Mouse (Mus musculus) heart, postnatal 14 days (tissue): ENCODE data around the gene Acrbp. TPM values are rescaled to one million over a fixed set of nuclear protein-coding genes. Genes with fewer than 3 reads are reported as not detected.
"Not testable (repeated sequence)": the region's sequence is repeated elsewhere in the genome, so short reads cannot be mapped to it uniquely, and the experiment has no call there.

Source experiments
- DNase-seq, 2 experiments: peaks; one replicate each; pipeline ENCODE4 v3.0.0; 2021 to 2022
- intact Hi-C: fragments of 180-260 bp; cut with DNase I; formaldehyde crosslinking; loops from one replicate; pipeline ENCODE4 v1.15.1; 2025
- total RNA-seq, 2 experiments: library from RNA; stranded (reverse); gene quantifications; 2 replicates each; pipeline ENCODE4 v1.2.3; 2021

Acrbp gene
- total RNA-seq, 2 experiments from 2014 or later, result 3.8 to 4.5 TPM

- DNase-seq, intact Hi-C loops: not testable (repeated sequence)
These were observed 15.7 kb downstream of the Acrbp start for GRCm38 (mm10) chr6:125065223-125065622.

DNA sequence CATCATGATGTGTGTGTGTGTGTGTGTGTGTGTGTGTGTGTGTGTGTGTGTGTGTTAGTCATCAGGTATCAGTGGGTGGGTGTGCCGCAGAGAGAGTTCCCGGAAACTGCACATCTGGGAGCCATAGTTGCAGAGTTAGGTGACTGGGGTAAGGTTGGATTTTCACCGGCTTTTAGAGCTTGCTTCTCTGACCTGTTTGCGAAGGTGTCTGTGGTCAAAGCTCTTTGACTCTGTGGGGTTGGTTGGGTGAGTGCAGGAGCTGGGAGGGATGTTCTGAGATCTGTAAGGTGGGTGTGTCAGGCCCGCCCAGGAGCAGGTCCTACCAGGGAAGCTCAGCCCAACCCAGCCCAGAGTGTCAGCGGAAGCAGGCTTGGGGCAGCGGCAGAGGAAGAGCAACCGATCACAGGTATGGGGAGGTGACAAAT, 18.1 kb downstream of the Acrbp start, which contains the start of gene Lpar5:
Lpar5 (plus strand) TSS at position 350 of the 425 bp plus-strand sequence.
- no peak for DNase-seq
- intact Hi-C loops, result no loop called here

- DNase-seq, result no peak
- intact Hi-C loops, result no loop called here
These were observed 21.8 kb downstream of the Acrbp start for GRCm38 (mm10) chr6:125071170-125071895.

DNA sequence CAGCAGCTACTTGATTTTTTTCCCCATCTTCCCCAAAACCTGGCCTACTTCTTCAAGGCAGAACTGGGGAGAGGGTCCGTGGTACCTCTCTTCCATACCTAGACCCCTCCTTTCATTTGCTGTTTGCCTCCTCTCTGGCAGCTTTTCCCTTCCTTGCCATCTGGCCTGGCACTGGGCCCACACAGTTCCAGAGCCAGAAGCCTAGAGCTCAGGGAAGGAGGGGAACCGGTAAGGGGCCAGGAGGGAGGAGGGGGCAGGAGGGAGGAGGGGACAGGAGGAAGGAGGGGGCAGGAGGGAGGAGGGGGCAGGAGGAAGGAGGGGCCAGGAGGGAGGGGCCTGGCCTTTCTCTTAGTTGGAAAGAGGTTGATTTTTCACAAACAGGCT, 22.4 kb downstream of the Acrbp start:
- intact Hi-C loops, result no loop called here
- peak; percentile 31 to 52 for DNase-seq

DNA sequence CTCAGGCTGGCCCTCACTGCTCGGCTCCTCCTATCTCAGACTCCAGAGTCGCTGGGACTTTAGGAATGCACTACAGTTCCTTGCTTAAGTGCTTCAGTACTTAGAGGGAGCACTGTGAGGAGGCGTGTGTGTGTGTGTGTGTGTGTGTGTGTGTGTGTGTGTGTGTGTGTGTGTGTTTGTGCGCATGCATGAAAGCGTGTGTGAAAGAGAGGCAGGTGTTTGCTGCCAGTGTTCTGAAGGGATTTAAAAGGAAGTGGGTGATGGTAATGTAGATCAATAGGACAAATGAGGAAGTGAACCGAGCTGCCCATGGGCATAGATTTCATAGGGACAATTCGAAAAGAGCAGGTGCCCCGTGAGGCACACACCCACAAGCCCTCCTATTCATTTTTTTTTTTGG, 24.3 kb downstream of the Acrbp start:
- intact Hi-C loops, result no loop called here
- no peak for DNase-seq

DNA sequence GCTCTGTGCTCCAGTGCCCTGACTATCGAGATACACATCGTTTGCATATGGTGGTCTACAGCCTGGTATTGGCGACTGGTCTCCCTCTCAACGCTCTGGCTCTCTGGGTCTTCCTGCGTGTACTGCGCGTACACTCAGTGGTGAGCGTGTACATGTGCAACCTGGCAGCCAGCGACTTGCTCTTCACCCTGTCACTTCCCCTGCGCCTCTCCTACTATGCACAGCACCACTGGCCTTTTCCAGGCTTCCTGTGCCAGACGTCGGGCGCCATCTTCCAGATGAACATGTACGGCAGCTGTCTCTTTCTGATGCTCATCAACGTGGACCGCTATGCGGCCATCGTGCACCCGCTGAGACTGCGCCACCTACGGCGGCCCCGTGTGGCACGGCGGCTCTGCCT, 31.9 kb downstream of the Acrbp start:
- intact Hi-C loops, result loop anchor here (5.0 to 10.0 kb wide), 3 partner anchors 147 to 234 kb away; partner anchors contain the start of genes Gpr162 and Mlf2
- DNase-seq, result no peak

- DNase-seq, result peak; percentile 91 to 94
- intact Hi-C loops, result loop anchor here (1.0 to 10.0 kb wide), 5 partner anchors 36 to 235 kb away; partner anchors contain the start of genes Gpr162 and Mlf2
These were observed 32.5 kb downstream of the Acrbp start for GRCm38 (mm10) chr6:125081797-125082560.

- intact Hi-C loops, result loop anchor here (1.0 to 10.0 kb wide), 5 partner anchors 37 to 236 kb away; partner anchors contain the start of genes Gpr162 and Mlf2
- no peak for DNase-seq
These were observed 33.4 kb downstream of the Acrbp start for GRCm38 (mm10) chr6:125082801-125083386.

- intact Hi-C loops, result loop anchor here (5.0 to 10.0 kb wide), 3 partner anchors 150 to 237 kb away; partner anchors contain the start of genes Gpr162 and Mlf2
- peak; percentile 60 to 78 for DNase-seq
These were observed 34.9 kb downstream of the Acrbp start for GRCm38 (mm10) chr6:125084424-125084823.

- intact Hi-C loops, result loop anchor here (10.0 kb wide), 1 partner anchor 153 kb away; the partner anchor contains the start of gene Mlf2
- DNase-seq, result no peak
These were observed 38.4 kb downstream of the Acrbp start for GRCm38 (mm10) chr6:125087937-125088336.

DNA sequence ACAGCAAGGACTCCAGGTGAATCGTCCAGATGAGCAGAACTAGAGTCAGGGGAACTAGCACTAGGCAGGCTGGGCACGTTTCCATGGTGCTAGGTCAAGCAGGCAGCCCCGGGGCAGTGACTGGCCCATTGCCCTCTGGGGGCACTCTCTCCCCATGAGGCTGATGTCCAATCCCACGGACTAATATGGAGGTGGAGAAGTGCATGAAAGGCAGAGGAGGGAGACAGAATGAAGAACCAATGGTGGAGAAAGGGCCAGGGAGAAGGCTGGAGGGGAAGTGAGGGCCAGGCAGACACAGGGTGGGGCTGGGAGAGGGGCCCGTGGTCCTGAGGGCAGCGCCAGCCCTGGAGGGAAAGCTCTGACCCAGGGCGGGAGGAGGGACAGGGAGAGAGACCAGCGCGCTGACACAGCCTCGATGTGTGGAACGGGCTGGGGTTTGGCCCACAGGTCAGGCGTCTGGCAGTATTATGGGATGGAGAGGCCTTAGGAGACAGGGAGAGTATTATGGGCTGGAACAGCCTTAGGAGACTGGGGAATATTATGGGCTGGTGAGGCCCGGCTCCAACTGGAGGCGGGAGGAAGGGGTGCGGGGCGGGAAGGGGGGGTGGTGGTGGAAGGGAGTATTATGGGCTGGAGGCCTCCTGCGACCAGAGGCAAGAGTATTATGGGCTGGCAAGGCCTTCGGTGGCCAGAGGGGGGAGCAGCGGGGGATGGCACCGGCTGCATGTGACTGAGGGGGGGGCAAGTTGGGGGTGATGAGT, 39.3 kb downstream of the Acrbp start:
- intact Hi-C loops, result loop anchor here (10.0 kb wide), 1 partner anchor 154 kb away; the partner anchor contains the start of gene Mlf2
- DNase-seq, result peak; percentile 72 to 74

GRCm38 (mm10) chr6:125089521-125090321, 40.2 kb downstream of the Acrbp start:
- intact Hi-C loops, result loop anchor here (10.0 kb wide), 1 partner anchor 155 kb away; the partner anchor contains the start of gene Mlf2
- DNase-seq, result peak; percentile 76 to 77

DNA sequence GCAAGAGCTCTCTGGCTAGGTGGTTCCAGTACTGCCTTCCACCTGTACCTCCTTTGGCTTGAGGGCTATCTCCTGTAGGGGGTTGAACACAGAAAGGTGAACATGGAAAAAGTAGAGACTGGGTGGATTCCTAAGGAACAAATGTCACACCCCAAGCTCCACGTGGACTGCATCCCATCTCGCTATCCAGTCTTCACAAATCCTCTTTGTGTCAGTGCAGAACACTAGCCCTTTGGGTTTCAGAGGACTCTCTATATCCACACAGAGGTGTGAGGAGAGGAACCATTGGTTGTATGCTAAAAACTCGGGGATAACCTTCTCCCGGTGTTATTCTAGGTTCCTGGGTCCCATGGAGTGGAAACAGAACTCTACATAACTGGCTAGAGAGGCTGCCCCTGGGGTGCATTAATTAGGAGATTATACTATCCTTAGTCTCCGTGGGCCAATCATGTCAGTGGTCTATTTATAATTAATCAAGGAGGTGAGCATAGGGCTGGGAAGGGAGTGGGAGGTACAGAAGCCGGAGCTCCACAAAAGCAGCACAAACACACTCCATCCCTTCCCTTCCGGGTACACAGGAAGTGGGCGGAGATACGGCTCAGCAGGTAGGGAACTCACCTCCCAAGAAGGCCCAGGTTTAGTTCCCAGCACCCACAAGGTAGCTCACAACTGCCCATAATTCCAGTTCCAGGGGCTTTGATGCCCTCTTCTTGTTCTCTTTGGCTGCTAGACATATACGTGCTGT, 41.0 kb downstream of the Acrbp start:
- DNase-seq, result no peak
- intact Hi-C loops, result no loop called here

DNA sequence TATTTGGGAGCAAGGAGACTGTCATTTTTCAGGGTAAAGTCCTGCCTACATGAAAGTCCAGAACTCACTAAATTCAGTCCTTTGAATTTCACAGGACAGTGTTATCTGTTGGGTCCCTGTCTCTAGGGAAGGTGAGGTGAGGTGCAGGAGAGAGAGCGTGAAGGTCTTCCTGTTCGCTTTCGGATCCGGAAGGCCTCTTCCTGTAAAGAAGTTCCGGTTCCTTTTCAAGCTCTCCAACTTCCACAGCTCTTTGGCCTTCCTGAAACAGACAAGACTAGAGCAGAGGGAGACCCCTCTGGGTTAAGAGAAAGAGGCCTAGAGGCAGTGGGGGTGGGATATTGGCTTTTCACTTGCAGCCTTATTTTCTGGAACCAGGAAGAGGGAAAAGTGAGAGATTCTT, 42.9 kb downstream of the Acrbp start:
- no peak for DNase-seq
- intact Hi-C loops, result no loop called here

DNA sequence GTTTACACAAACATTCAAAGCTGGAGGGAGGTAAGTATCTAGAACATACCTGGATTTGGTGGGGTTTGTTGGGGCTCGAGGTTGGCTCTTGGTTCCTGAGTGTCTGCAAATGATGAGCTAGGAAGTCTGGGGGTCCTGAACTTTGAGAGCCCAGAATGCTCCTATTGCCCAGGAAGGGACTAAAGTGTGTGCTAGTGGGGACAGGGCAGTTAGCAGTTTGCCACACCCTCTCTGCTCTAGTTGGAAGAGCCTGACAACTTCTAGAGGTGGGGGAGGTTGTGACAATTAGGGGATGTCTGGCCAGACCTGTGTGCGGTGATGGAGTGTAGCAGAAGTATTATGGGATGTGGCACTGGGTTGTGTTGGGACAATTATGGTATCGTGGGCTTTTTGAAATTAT, 45.4 kb downstream of the Acrbp start:
- DNase-seq, result no peak
- intact Hi-C loops, result no loop called here

GRCm38 (mm10) chr6:125095391-125096278, 46.1 kb downstream of the Acrbp start, which contains the start of gene Chd4:
Chd4 (plus strand) TSS chr6:125095981.
- intact Hi-C loops, result no loop called here
- peak; percentile 92 for DNase-seq

DNA sequence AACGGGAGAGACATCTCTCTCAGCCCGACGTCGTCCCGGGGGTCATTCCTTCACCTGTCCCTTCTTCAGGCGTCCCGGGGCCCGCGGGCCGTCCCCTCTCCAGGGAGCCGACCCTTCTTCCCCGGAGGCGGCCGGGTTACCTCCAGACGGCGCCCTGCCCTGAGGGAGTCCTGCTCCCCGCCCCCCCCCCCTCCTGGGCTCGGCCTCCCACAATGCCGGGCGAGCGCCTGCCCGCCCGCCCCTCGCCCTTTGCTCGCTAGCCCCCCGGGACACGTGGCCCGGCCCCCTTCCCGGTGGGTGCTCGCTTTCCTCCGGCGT, 46.7 kb downstream of the Acrbp start:
- DNase-seq, result no peak
- intact Hi-C loops, result no loop called here
